Mouse (Mus musculus): ENCODE measurements around the gene Plcd3. TPM values are rescaled to one million over a fixed set of nuclear protein-coding genes. Genes with fewer than 3 reads are reported as not detected.
A peak's percentile ranks its signal among the peaks of the same experiment; 100 is the strongest.

The Plcd3 gene
- polyA plus RNA-seq, 1 experiment: 0.18 TPM

GRCm38 (mm10) chr11:103099352-103099940, 2.0 kb downstream of the Plcd3 start:
- TF ChIP-seq FLI1 (IDR thresholded peaks at IDR 0.05; ENCODE audit: low read length) (no peak), GATA1 (IDR thresholded peaks at IDR 0.05; ENCODE audit: borderline replicate concordance, low read length) (no peak)
- peak overlapping the region; percentile 6 for H3K4me3 ChIP-seq (replicated peaks)
- H3K9me3 ChIP-seq: no peaks in the 10 kb centered on the region
- peaks cover 39% of the 10 kb centered on the region for H3K4me1 ChIP-seq
- H3K27me3 ChIP-seq (replicated peaks): peaks cover 75% of the 10 kb centered on the region
- H3K36me3 ChIP-seq (replicated peaks; ENCODE audit: low read length): peaks cover 3% of the 10 kb centered on the region

GRCm38 (mm10) chr11:103098531-103099190, 2.8 kb downstream of the Plcd3 start:
- H3K9me3 ChIP-seq: no peaks in the 10 kb centered on the region
- H3K4me3 ChIP-seq (replicated peaks): peak overlapping the region; percentile 2
- H3K36me3 ChIP-seq (replicated peaks; ENCODE audit: low read length): no peaks in the 10 kb centered on the region
- TF ChIP-seq FLI1 (IDR thresholded peaks at IDR 0.05; ENCODE audit: low read length) (no peak), GATA1 (IDR thresholded peaks at IDR 0.05; ENCODE audit: borderline replicate concordance, low read length) (no peak)
- peaks cover 38% of the 10 kb centered on the region for H3K4me1 ChIP-seq
- peaks cover 82% of the 10 kb centered on the region for H3K27me3 ChIP-seq (replicated peaks)

- Histone ChIP-seq H3K36me3 (replicated peaks; ENCODE audit: low read length) (no peaks in the 10 kb centered on the region), H3K27me3 (replicated peaks) (peaks cover 85% of the 10 kb centered on the region), H3K4me3 (replicated peaks) (no peak overlapping the region), H3K9me3 (no peaks in the 10 kb centered on the region), H3K4me1 (peaks cover 29% of the 10 kb centered on the region)
- no peak for TF ChIP-seq FLI1 (IDR thresholded peaks at IDR 0.05; ENCODE audit: low read length)
- TF ChIP-seq GATA1 (IDR thresholded peaks at IDR 0.05; ENCODE audit: borderline replicate concordance, low read length): no peak
Observed at GRCm38 (mm10) chr11:103096979-103097894, 4.2 kb downstream of the Plcd3 start.

GRCm38 (mm10) chr11:103095801-103096200, 5.7 kb downstream of the Plcd3 start:
- H3K36me3 ChIP-seq (replicated peaks; ENCODE audit: low read length): no peaks in the 10 kb centered on the region
- peaks cover 71% of the 10 kb centered on the region for H3K27me3 ChIP-seq (replicated peaks)
- peaks cover 16% of the 10 kb centered on the region for H3K4me1 ChIP-seq
- no peak for TF ChIP-seq GATA1 (IDR thresholded peaks at IDR 0.05; ENCODE audit: borderline replicate concordance, low read length)
- TF ChIP-seq FLI1 (IDR thresholded peaks at IDR 0.05; ENCODE audit: low read length): no peak
- no peak overlapping the region for H3K4me3 ChIP-seq (replicated peaks)
- no peaks in the 10 kb centered on the region for H3K9me3 ChIP-seq

GRCm38 (mm10) chr11:103095107-103095670, 6.3 kb downstream of the Plcd3 start:
- H3K4me3 ChIP-seq (replicated peaks): no peak overlapping the region
- H3K9me3 ChIP-seq: no peaks in the 10 kb centered on the region
- peaks cover 16% of the 10 kb centered on the region for H3K4me1 ChIP-seq
- H3K27me3 ChIP-seq (replicated peaks): peaks cover 65% of the 10 kb centered on the region
- no peak for TF ChIP-seq FLI1 (IDR thresholded peaks at IDR 0.05; ENCODE audit: low read length)
- no peak for TF ChIP-seq GATA1 (IDR thresholded peaks at IDR 0.05; ENCODE audit: borderline replicate concordance, low read length)
- no peaks in the 10 kb centered on the region for H3K36me3 ChIP-seq (replicated peaks; ENCODE audit: low read length)

- no peak for TF ChIP-seq FLI1 (IDR thresholded peaks at IDR 0.05; ENCODE audit: low read length)
- TF ChIP-seq GATA1 (IDR thresholded peaks at IDR 0.05; ENCODE audit: borderline replicate concordance, low read length): no peak
- no peaks in the 10 kb centered on the region for H3K36me3 ChIP-seq (replicated peaks; ENCODE audit: low read length)
- H3K4me3 ChIP-seq (replicated peaks): no peak overlapping the region
- peaks cover 16% of the 10 kb centered on the region for H3K4me1 ChIP-seq
- no peaks in the 10 kb centered on the region for H3K9me3 ChIP-seq
- H3K27me3 ChIP-seq (replicated peaks): peaks cover 54% of the 10 kb centered on the region
Observed at GRCm38 (mm10) chr11:103093862-103094833, 7.3 kb downstream of the Plcd3 start.

- TF ChIP-seq GATA1 (IDR thresholded peaks at IDR 0.05; ENCODE audit: borderline replicate concordance, low read length): no peak
Observed at GRCm38 (mm10) chr11:103093306-103093705, 8.2 kb downstream of the Plcd3 start.

GRCm38 (mm10) chr11:103081631-103082030, 19.8 kb downstream of the Plcd3 start:
- Histone ChIP-seq H3K4me1 (peaks cover 16% of the 10 kb centered on the region), H3K36me3 (replicated peaks; ENCODE audit: low read length) (no peaks in the 10 kb centered on the region), H3K27me3 (replicated peaks) (peaks cover 62% of the 10 kb centered on the region), H3K4me3 (replicated peaks) (no peak overlapping the region), H3K9me3 (no peaks in the 10 kb centered on the region)
- no peak for TF ChIP-seq FLI1 (IDR thresholded peaks at IDR 0.05; ENCODE audit: low read length)
- no peak for TF ChIP-seq GATA1 (IDR thresholded peaks at IDR 0.05; ENCODE audit: borderline replicate concordance, low read length)

More at GRCm38 (mm10) chr11:103093306-103093705, 8.2 kb downstream of the Plcd3 start:
- H3K9me3 ChIP-seq: no peaks in the 10 kb centered on the region
- peaks cover 16% of the 10 kb centered on the region for H3K4me1 ChIP-seq
- peaks cover 46% of the 10 kb centered on the region for H3K27me3 ChIP-seq (replicated peaks)
- no peak overlapping the region for H3K4me3 ChIP-seq (replicated peaks)
- no peaks in the 10 kb centered on the region for H3K36me3 ChIP-seq (replicated peaks; ENCODE audit: low read length)

Measured in megakaryocyte, embryonic 14.5 days (primary cell).